Mouse (Mus musculus) retina, postnatal 7 days (tissue): Measurements from ENCODE around the gene Gm4869.
"Not testable (repeated sequence)": the region's sequence is repeated elsewhere in the genome, so short reads cannot be mapped to it uniquely, and the experiment has no call there.

Experiments used
- DNase-seq: peaks from one replicate; pipeline ENCODE4 v3.0.0-alpha.2; 2012; ENCODE audit warnings: low read depth, low spot score

Gene Gm4869

GRCm38 (mm10) chr5:140445345-140445744, at the start of gene Gm4869:
Gm4869 (plus strand) TSS chr5:140445645.
- no peak for DNase-seq

GRCm38 (mm10) chr5:140396166-140396940, 49.1 kb upstream of the Gm4869 start:
- no peak for DNase-seq

- DNase-seq = no peak
Measured at GRCm38 (mm10) chr5:140402640-140403270, 42.7 kb upstream of the Gm4869 start.

- DNase-seq = no peak
Measured at GRCm38 (mm10) chr5:140405126-140405525, 40.3 kb upstream of the Gm4869 start.

GRCm38 (mm10) chr5:140406666-140407065, 38.8 kb upstream of the Gm4869 start:
- DNase-seq = no peak

GRCm38 (mm10) chr5:140408801-140409200, 36.6 kb upstream of the Gm4869 start:
- DNase-seq = no peak

- DNase-seq = no peak
Measured at GRCm38 (mm10) chr5:140411339-140411738, 34.1 kb upstream of the Gm4869 start.

GRCm38 (mm10) chr5:140414647-140415046, 30.8 kb upstream of the Gm4869 start:
- DNase-seq = no peak

- no peak for DNase-seq
Measured at GRCm38 (mm10) chr5:140418106-140418488, 27.3 kb upstream of the Gm4869 start.

- DNase-seq = peak; percentile 89
Measured at GRCm38 (mm10) chr5:140418489-140419441, 26.7 kb upstream of the Gm4869 start, which contains the start of gene Eif3b. Eif3b (plus strand) TSS chr5:140419328.

- DNase-seq = no peak
Measured at GRCm38 (mm10) chr5:140419442-140420080, 25.9 kb upstream of the Gm4869 start.

GRCm38 (mm10) chr5:140420616-140421015, 24.8 kb upstream of the Gm4869 start:
- no peak for DNase-seq

- DNase-seq = no peak
Measured at GRCm38 (mm10) chr5:140425016-140425783, 20.2 kb upstream of the Gm4869 start.

- DNase-seq = peak; percentile 37
Measured at GRCm38 (mm10) chr5:140439117-140439516, 6.3 kb upstream of the Gm4869 start.

- no peak for DNase-seq
Measured at GRCm38 (mm10) chr5:140441406-140441805, 4.0 kb upstream of the Gm4869 start.

GRCm38 (mm10) chr5:140444012-140444411, 1.4 kb upstream of the Gm4869 start:
- DNase-seq = no peak

- no peak for DNase-seq
Measured at GRCm38 (mm10) chr5:140446054-140446453, 609 bp downstream of the Gm4869 start.

GRCm38 (mm10) chr5:140454488-140454887, 9.0 kb downstream of the Gm4869 start:
- no peak for DNase-seq

- no peak for DNase-seq
Measured at GRCm38 (mm10) chr5:140455466-140455865, 10.0 kb downstream of the Gm4869 start.

- DNase-seq = no peak
Measured at GRCm38 (mm10) chr5:140461476-140461875, 16.0 kb downstream of the Gm4869 start.

GRCm38 (mm10) chr5:140463151-140463550, 17.7 kb downstream of the Gm4869 start:
- DNase-seq = not testable (repeated sequence)
